Comparison of ENCODE assay signal across 24 mouse cellular contexts in genomic region chr4:78205018-78205417, GRCm38 (mm10). TPM values are rescaled to one million over a fixed set of nuclear protein-coding genes. Genes with fewer than 3 reads are reported as not detected.
A peak's percentile ranks its signal among the peaks of the same experiment; 100 is the strongest.
DNase-seq lines count a peak whose midpoint lies in the region; ATAC-seq and TF ChIP-seq lines count a peak whose summit lies in the region.
"Had no signal": no experiment of that assay in that cellular context is flagged by ENCODE, and none has a peak within 500 bp of the region (broad histone marks: within the 10 kb centered on the region; RNA-seq: fewer than 3 reads in every experiment).

No protein-coding gene starts in this region.

- H3K4me3 ChIP-seq in hindbrain, postnatal 0 days (ENCODE audit: low read length), result no peak overlapping the region
- H3K4me3 ChIP-seq in hindbrain, embryonic 16.5 days (ENCODE audit: low read length), result no peak overlapping the region
- H3K4me3 ChIP-seq: embryonic facial prominence, embryonic 12.5 days; forebrain, embryonic 12.5 days; heart, adult 2 months; heart, embryonic 15.5 days; hindbrain, embryonic 13.5 days had no signal

- no peaks in the 10 kb centered on the region for H3K27me3 ChIP-seq in hindbrain, postnatal 0 days (ENCODE audit: insufficient read depth, low read length)
- H3K27me3 ChIP-seq in hindbrain, embryonic 16.5 days (replicated peaks; ENCODE audit: control insufficient read depth, insufficient read depth, low read length), result no peaks in the 10 kb centered on the region
- H3K27me3 ChIP-seq: CH12.LX; embryonic facial prominence, embryonic 12.5 days; forebrain, embryonic 12.5 days; heart, embryonic 15.5 days; hindbrain, embryonic 13.5 days had no signal

- no peak overlapping the region for H3K4me2 ChIP-seq in hindbrain, postnatal 0 days (ENCODE audit: low read depth, low read length)
- H3K4me2 ChIP-seq in hindbrain, embryonic 16.5 days (ENCODE audit: low read length), result no peak overlapping the region
- H3K4me2 ChIP-seq: embryonic facial prominence, embryonic 12.5 days; forebrain, embryonic 12.5 days; heart, embryonic 11.5 days; heart, embryonic 15.5 days; hindbrain, embryonic 13.5 days had no signal

- no peaks in the 10 kb centered on the region for H3K4me1 ChIP-seq in hindbrain, postnatal 0 days (ENCODE audit: insufficient read depth, low read length)
- H3K4me1 ChIP-seq in hindbrain, embryonic 16.5 days (ENCODE audit: control insufficient read depth, insufficient read depth, low read depth, low read length), result no peaks in the 10 kb centered on the region
- H3K4me1 ChIP-seq: embryonic facial prominence, embryonic 12.5 days; forebrain, embryonic 12.5 days; heart, embryonic 15.5 days; hindbrain, embryonic 13.5 days had no signal

- H3K27ac ChIP-seq in hindbrain, postnatal 0 days, result no peak overlapping the region
- H3K27ac ChIP-seq in hindbrain, embryonic 16.5 days (ENCODE audit: low read depth, low read length), result no peak overlapping the region
- H3K27ac ChIP-seq: embryonic facial prominence, embryonic 12.5 days; forebrain, embryonic 12.5 days; heart, adult 2 months; heart, embryonic 15.5 days; hindbrain, embryonic 13.5 days had no signal

- H3K9me3 ChIP-seq in hindbrain, postnatal 0 days (ENCODE audit: low read length), result no peaks in the 10 kb centered on the region
- no peaks in the 10 kb centered on the region for H3K9me3 ChIP-seq in hindbrain, embryonic 16.5 days (ENCODE audit: control insufficient read depth, low read length)
- H3K9me3 ChIP-seq: embryonic facial prominence, embryonic 12.5 days; forebrain, embryonic 12.5 days; heart, embryonic 15.5 days; hindbrain, embryonic 13.5 days had no signal

- no peak for ATAC-seq in hindbrain, postnatal 0 days
- no peak for ATAC-seq in hindbrain, embryonic 16.5 days
- ATAC-seq: activated CD4-positive, CD25-positive, alpha-beta regulatory T cell, adult 4 months; intestine, embryonic 16.5 days; Patski had no signal

- WGBS in hindbrain, postnatal 0 days, result 48% methylated on average over 3 of the region's 3 CpGs
- 47% methylated on average over 3 of the region's 3 CpGs for WGBS in hindbrain, embryonic 16.5 days

- no peaks in the 10 kb centered on the region for H3K36me3 ChIP-seq in hindbrain, postnatal 0 days (ENCODE audit: insufficient read depth, low read length)
- no peaks in the 10 kb centered on the region for H3K36me3 ChIP-seq in hindbrain, embryonic 16.5 days (ENCODE audit: control insufficient read depth, insufficient read depth, low read length)
- H3K36me3 ChIP-seq: embryonic facial prominence, embryonic 12.5 days; forebrain, embryonic 12.5 days; heart, embryonic 15.5 days; hindbrain, embryonic 13.5 days had no signal

- TF ChIP-seq CTCF in hindbrain, postnatal 0 days (IDR thresholded peaks at IDR 0.05; ENCODE audit: low read depth), result no peak

- peak; percentile 9 to 16 for DNase-seq in cerebellum, postnatal 14 days
- no peak for DNase-seq in cerebellum, adult 9-10 months
- DNase-seq in hindbrain, postnatal 0 days (ENCODE audit: low spot score), result peak; percentile 6
- DNase-seq in retina, postnatal 1 day, result peak; percentile 24
- DNase-seq in retina, embryonic 14.5 days (ENCODE audit: low spot score), result no peak
- no peak for DNase-seq in adrenal gland, adult 8-10 months
- DNase-seq: adrenal gland, adult 2 months; adrenal gland, postnatal 36 days; cerebellum, adult 18-20 months; cerebellum, postnatal 25 days; gastrocnemius, postnatal 14 days; heart, adult 2 months; heart, postnatal 14 days had no signal

- H3K9ac ChIP-seq in hindbrain, postnatal 0 days (replicated peaks; ENCODE audit: low read length), result no peak overlapping the region
- no peak overlapping the region for H3K9ac ChIP-seq in hindbrain, embryonic 16.5 days (ENCODE audit: low read depth, low read length)
- H3K9ac ChIP-seq: embryonic facial prominence, embryonic 12.5 days; forebrain, embryonic 12.5 days; heart, embryonic 15.5 days; hindbrain, embryonic 13.5 days had no signal

RNA-seq across cellular contexts. Expression of gene Ptprd, which starts 6.7 kb away (rescaled TPM):
- 95.6 and 96.0 TPM in 2 replicates for total RNA-seq in hindbrain, postnatal 0 days (2014; rRNA removed)
- polyA plus RNA-seq in hindbrain, postnatal 0 days (2015; fragmentation: Nextera tagmentation; extraction: Ambion mirVana), result 49.9 and 56.3 TPM in 2 replicates
- 71.6 and 76.8 TPM in 2 replicates for polyA plus RNA-seq in hindbrain, embryonic 16.5 days (2015; fragmentation: Nextera tagmentation; extraction: Ambion mirVana)
- 100 to 1,000 TPM in 2 of 4 experiments, 10 to 100 TPM in 2; 87.5 to 122 (median 105) TPM for total RNA-seq in adrenal gland, adult 8-10 months (2022)
- total RNA-seq: CH12.LX; hematopoietic stem cell, adult 5-6 weeks had no signal
- polyA plus RNA-seq: activated CD4-positive, CD25-positive, alpha-beta regulatory T cell, adult 4 months had no signal

Comparison
In these comparisons a context has a peak if more than half of its experiments do, and no peak if none do; other contexts are left out.
1. DNase-seq: peak in cerebellum, postnatal 14 days (2 of 2), hindbrain, postnatal 0 days (single experiment) and retina, postnatal 1 day (single experiment); none in cerebellum, adult 9-10 months (single experiment), retina, embryonic 14.5 days (single experiment) and adrenal gland, adult 8-10 months (single experiment).